Mouse (Mus musculus) lung, postnatal 0 days (tissue): ENCODE measurements at regions not wholly inside any gene's neighbourhood (a gene's known extent, or its start where the extent isn't known, plus 50 kb on each side); places are given as distances from the start of the nearest gene placed in this dataset.

Experiments
- CTCF ChIP-seq: IDR thresholded peaks from 2 replicates; pipeline ENCODE4 v1.5.1; 2016; ENCODE audit warnings: antibody characterized with exemption, mild to moderate bottlenecking
- EP300 ChIP-seq: IDR thresholded peaks from 2 replicates; pipeline ENCODE4 v1.6.1; 2016; ENCODE audit warnings: antibody characterized with exemption, mild to moderate bottlenecking, control low read depth

DNA sequence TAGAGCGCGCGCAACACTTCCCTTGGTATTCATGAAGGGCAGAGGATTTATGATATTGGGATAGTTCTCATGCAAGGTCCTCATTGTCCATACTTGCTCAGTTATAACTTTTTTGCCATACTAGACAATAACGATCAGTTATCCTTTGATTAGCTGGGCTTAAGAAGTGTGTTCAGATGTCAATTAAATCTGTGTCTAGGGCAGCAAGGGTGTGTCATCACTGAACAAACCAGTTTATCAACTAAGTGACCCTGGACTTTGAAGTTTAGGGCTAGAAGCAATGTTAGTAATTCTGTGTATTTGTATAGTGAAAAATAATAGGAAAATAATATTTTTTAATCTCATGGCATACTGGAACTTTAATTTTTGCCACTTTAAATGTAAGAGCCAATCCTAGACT, 225.3 kb upstream of the Nectin3 start:
- TF ChIP-seq CTCF = no peak
- TF ChIP-seq EP300 = no peak
